Comparison of ENCODE assay signal across 22 mouse cellular contexts in the genomic region with DNA sequence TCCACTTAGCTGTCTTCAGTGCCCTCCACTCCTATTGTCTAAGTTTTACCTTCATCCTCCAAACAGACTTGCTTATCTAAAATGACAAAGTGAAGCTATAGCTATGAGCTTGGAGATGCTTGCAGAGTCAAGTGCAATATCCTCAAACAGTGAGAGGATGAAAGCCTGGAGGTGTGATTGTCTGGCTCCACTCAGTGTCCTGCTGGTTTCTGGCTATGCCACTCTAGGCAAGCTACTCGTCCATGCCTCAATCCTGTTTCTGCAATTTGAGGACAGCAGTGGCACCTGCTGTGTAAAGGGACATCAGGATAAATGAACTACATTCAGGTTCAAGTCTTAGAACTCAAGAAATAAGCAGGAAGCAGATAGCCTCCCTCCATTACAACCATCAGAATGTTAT.
"Had no signal": no experiment of that assay in that cellular context is flagged by ENCODE, and none has a peak within 500 bp of the region (broad histone marks: within the 10 kb centered on the region; RNA-seq: fewer than 3 reads in every experiment).

No protein-coding gene starts in this region.

- DNase-seq: kidney, adult 8-10 months; kidney, postnatal 10 days; kidney, postnatal 36 days; layer of hippocampus, postnatal 36 days; liver, postnatal 0 days; lung, postnatal 10 days; lung, postnatal 36 days; thymus, adult 18-20 months; thymus, postnatal 14 days; thymus, postnatal 4 days had no signal

- H3K27ac ChIP-seq: kidney, embryonic 15.5 days; left cerebral cortex, adult 2 months; limb, embryonic 12.5 days; limb, embryonic 15.5 days; liver, embryonic 14.5 days; lung, embryonic 15.5 days; midbrain, embryonic 10.5 days; midbrain, embryonic 13.5 days; neural tube, embryonic 13.5 days had no signal

- H3K4me3 ChIP-seq: kidney, embryonic 15.5 days; left cerebral cortex, adult 2 months; limb, embryonic 12.5 days; limb, embryonic 15.5 days; lung, embryonic 15.5 days; megakaryocyte, embryonic 14.5 days; midbrain, embryonic 10.5 days; midbrain, embryonic 13.5 days; myocyte; neural tube, embryonic 13.5 days had no signal

- H3K9me3 ChIP-seq: kidney, embryonic 15.5 days; limb, embryonic 12.5 days; limb, embryonic 15.5 days; lung, embryonic 15.5 days; midbrain, embryonic 10.5 days; midbrain, embryonic 13.5 days; neural tube, embryonic 13.5 days had no signal

- H3K36me3 ChIP-seq: kidney, embryonic 15.5 days; limb, embryonic 12.5 days; limb, embryonic 15.5 days; lung, embryonic 15.5 days; midbrain, embryonic 10.5 days; midbrain, embryonic 13.5 days; neural tube, embryonic 13.5 days had no signal

- H3K4me1 ChIP-seq: kidney, embryonic 15.5 days; limb, embryonic 12.5 days; limb, embryonic 15.5 days; lung, embryonic 15.5 days; megakaryocyte, embryonic 14.5 days; midbrain, embryonic 10.5 days; midbrain, embryonic 13.5 days; neural tube, embryonic 13.5 days had no signal

- H3K27me3 ChIP-seq: kidney, embryonic 15.5 days; limb, embryonic 12.5 days; limb, embryonic 15.5 days; lung, embryonic 15.5 days; megakaryocyte, embryonic 14.5 days; midbrain, embryonic 13.5 days; neural tube, embryonic 13.5 days had no signal

- ATAC-seq: liver, postnatal 0 days; midbrain, embryonic 13.5 days; midbrain, embryonic 16.5 days had no signal
